Mouse (Mus musculus) heart, postnatal 0 days (tissue): ENCODE data around the gene Paf1. TPM values are rescaled to one million over a fixed set of nuclear protein-coding genes. Genes with fewer than 3 reads are reported as not detected.

Experiments
- ATAC-seq: fragments of 200-750 bp; cut with Nextera tagmentation; 2 replicates; pipeline ENCODE4 v1.8.0; 2017; ENCODE audit warnings: low read depth, moderate number of reproducible peaks, moderate library complexity; ENCODE audit not compliant: insufficient read depth
- DNase-seq: peaks from one replicate; pipeline ENCODE4 v3.0.0-alpha.2; 2016; ENCODE audit warnings: low spot score
- H3K27ac ChIP-seq: fragments of 300-500 bp; sonication (generic); 2 replicates; pipeline ENCODE4 v1.5.1; 2014; ENCODE audit warnings: low read depth, mild to moderate bottlenecking
- H3K27me3 ChIP-seq: fragments of 300-500 bp; sonication (generic); 2 replicates; pipeline ENCODE4 v1.6.1; 2014; ENCODE audit warnings: low read length, mixed read lengths; ENCODE audit not compliant: control insufficient read depth, insufficient read depth
- H3K36me3 ChIP-seq: fragments of 300-500 bp; sonication (generic); replicated peaks from 2 replicates; pipeline ENCODE4 v1.6.1; 2014; ENCODE audit warnings: low read length, mixed read lengths; ENCODE audit not compliant: control insufficient read depth, insufficient read depth
- H3K4me1 ChIP-seq: fragments of 300-500 bp; sonication (generic); 2 replicates; pipeline ENCODE4 v1.6.1; 2014; ENCODE audit warnings: antibody characterized with exemption; ENCODE audit not compliant: control insufficient read depth, insufficient read depth
- H3K4me2 ChIP-seq: fragments of 300-500 bp; sonication (generic); 2 replicates; pipeline ENCODE4 v1.6.1; 2014; ENCODE audit warnings: low read depth, mild to moderate bottlenecking, low read length, moderate library complexity
- H3K4me3 ChIP-seq: fragments of 300-500 bp; sonication (generic); 2 replicates; pipeline ENCODE4 v1.5.1; 2014; ENCODE audit warnings: low read depth, low read length
- H3K9ac ChIP-seq: fragments of 300-500 bp; sonication (generic); replicated peaks from 2 replicates; pipeline ENCODE4 v1.6.1; 2014; ENCODE audit warnings: low read depth, low read length, mixed read lengths
- H3K9me3 ChIP-seq: fragments of 300-500 bp; sonication (generic); replicated peaks from 2 replicates; pipeline ENCODE4 v1.6.1; 2016; ENCODE audit warnings: low read length; ENCODE audit not compliant: control insufficient read depth
- CTCF ChIP-seq: IDR thresholded peaks from 2 replicates; pipeline ENCODE4 v1.5.1; 2016; ENCODE audit warnings: antibody characterized with exemption, control low read depth, low read depth
- EP300 ChIP-seq: IDR thresholded peaks from 2 replicates; pipeline ENCODE4 v1.6.1; 2016; ENCODE audit warnings: antibody characterized with exemption, low read depth
- WGBS: fragments of 180-500 bp; shearing (Covaris S2); extraction: QIAGEN DNeasy Blood & Tissue Kit; methylation state at CpG from one replicate; pipeline ENCODE4 v1.1.7; 2014; 5-methylcytosine and 5-hydroxymethylcytosine counted together
- polyA plus RNA-seq: library from polyadenylated mRNA; unstranded; fragments of >200 nt; fragmentation: Nextera tagmentation; extraction: Ambion mirVana; gene quantifications from 2 replicates; pipeline ENCODE4 v1.2.1, GENCODE M21; 2015
- total RNA-seq: library from RNA; depleted of rRNA; stranded (reverse); fragments of >200 nt; gene quantifications from 2 replicates; pipeline ENCODE4 v1.2.3, GENCODE M21; 2014; ENCODE audit warnings: low replicate concordance

Gene Paf1
- total and polyA plus RNA-seq, 2 experiments from 2014 or later = 29.8 to 56.5 TPM

DNA sequence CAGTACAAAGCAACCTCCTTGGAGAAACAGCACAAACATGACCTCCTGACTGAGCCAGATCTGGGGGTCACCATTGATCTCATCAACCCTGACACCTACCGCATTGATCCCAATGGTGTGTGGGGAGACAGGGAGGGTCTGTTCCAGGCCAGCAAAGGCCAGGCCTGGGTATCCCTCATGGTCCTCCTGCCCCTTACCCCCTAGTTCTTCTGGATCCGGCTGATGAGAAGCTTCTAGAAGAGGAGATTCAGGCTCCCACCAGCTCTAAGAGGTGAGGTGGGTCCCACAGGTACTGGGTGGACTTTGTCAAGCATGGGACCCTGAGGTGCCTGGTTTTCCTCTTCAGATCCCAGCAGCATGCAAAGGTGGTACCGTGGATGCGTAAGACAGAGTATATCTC lies 2.7 kb downstream of the Paf1 start:
- H3K4me2 ChIP-seq = no peak overlapping the region
- no peak overlapping the region for H3K27ac ChIP-seq
- H3K9ac ChIP-seq = no peak overlapping the region
- H3K4me3 ChIP-seq = no peak overlapping the region
- peaks cover 12% of the 10 kb centered on the region for H3K4me1 ChIP-seq
- TF ChIP-seq CTCF = no peak
- no peak for TF ChIP-seq EP300
- H3K36me3 ChIP-seq = peaks cover 48% of the 10 kb centered on the region
- H3K27me3 ChIP-seq = no peaks in the 10 kb centered on the region
- no peak for DNase-seq
- 97% methylated on average over 4 of the region's 4 CpGs for WGBS
- no peaks in the 10 kb centered on the region for H3K9me3 ChIP-seq
- ATAC-seq = no peak

DNA sequence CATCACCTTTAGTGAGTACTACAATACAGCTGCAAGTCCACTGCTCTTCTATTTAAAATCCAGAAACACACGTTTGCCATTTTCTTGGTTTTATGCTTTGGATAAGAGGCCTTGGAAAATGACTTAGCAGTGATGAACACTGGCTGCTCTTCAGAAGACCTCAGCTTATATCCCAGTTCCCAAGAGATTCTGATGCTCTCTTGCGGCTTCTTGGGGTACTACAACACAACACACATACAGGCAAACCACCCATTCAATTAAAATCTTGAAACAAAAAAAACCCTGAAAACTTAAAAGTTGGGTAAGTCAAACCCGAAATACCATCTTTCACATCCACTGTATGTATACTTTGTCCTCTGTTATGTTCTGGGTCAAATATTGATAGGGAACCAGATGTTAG lies 5.2 kb downstream of the Paf1 start:
- Histone ChIP-seq H3K27me3 (no peaks in the 10 kb centered on the region), H3K9me3 (no peaks in the 10 kb centered on the region), H3K4me3 (no peak overlapping the region), H3K9ac (no peak overlapping the region), H3K36me3 (peaks cover 68% of the 10 kb centered on the region), H3K4me1 (peaks cover 5% of the 10 kb centered on the region), H3K4me2 (no peak overlapping the region), H3K27ac (no peak overlapping the region)
- TF ChIP-seq EP300 = no peak
- TF ChIP-seq CTCF = peak; percentile 50
- ATAC-seq (no peak), DNase-seq (no peak)
- WGBS = 56% methylated on average over 3 of the region's 3 CpGs

DNA sequence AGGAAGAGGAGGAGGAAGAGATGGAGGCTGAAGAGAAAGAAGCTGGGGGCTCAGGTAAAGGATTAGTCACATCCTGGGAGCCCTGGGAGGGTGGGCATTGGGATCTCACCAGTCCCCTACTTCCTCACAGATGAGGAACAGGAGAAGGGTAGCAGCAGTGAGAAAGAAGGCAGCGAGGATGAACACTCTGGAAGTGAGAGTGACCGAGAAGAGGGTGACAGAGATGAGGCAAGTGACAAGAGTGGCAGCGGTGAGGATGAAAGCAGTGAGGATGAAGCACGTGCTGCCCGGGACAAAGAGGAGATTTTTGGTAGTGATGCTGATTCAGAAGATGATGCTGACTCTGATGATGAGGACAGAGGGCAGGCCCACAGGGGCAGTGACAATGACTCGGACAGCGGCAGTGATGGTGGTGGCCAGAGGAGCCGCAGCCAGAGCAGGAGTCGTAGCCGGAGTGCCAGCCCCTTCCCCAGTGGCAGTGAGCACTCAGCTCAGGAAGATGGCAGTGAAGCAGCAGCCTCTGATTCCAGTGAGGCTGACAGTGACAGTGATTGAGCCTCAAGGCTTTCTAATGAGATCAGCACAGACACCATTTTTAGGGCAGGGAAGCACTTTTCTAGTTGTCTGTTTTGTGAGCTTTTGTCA lies 6.1 kb downstream of the Paf1 start:
- Histone ChIP-seq H3K4me1 (no peaks in the 10 kb centered on the region), H3K4me2 (no peak overlapping the region), H3K9ac (no peak overlapping the region), H3K27ac (no peak overlapping the region), H3K27me3 (no peaks in the 10 kb centered on the region), H3K4me3 (no peak overlapping the region), H3K9me3 (no peaks in the 10 kb centered on the region), H3K36me3 (peaks cover 76% of the 10 kb centered on the region)
- 85% methylated on average over 10 of the region's 10 CpGs for WGBS
- DNase-seq = no peak
- no peak for ATAC-seq
- TF ChIP-seq CTCF = no peak
- no peak for TF ChIP-seq EP300

DNA sequence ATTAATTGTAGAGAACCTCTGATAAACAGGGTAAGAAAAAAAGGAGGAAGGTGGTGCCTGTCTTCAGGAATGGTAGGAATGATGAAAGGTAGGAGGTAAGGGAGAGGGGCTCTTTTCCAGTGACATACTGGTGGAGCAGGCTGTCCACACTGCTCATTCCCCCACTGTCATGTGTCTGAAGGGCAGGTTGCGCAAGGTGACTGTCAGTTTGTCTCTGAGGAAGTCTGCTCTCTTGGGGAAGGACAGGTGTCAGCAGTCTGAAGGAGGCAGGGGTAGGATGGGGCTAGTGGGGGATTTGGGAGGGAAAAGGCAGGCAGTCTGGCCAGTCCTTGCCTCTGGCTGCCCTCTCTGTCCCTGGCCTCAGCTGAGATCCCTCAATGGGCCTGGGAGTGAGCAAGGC lies 8.3 kb downstream of the Paf1 start:
- no peak for ATAC-seq
- 100% methylated on average over 1 of the region's 1 CpGs for WGBS

DNA sequence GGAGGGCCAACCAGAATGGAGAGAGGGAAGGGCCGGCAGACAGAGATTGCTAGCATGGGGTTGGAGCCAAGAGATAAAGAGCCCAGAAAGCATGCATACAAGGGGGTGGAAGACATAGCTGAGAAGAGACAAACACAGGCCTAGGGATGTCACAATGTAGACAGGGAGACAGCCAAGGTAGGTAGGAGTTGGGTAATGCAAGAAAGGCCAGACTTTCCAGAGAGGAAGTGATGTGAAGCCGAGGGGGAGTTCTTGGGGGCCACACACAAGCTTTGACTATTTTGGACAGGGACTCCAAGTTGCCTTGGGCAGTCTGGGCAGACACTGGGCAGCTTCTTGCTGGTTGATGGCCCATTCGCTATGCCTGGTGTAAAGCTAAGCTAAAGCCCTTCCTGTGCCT lies 9.2 kb downstream of the Paf1 start:
- H3K4me3 ChIP-seq = no peak overlapping the region
- ATAC-seq (no peak), DNase-seq (no peak)
- WGBS = 71% methylated on average over 3 of the region's 3 CpGs
- H3K36me3 ChIP-seq = peaks cover 85% of the 10 kb centered on the region
- H3K4me1 ChIP-seq = no peaks in the 10 kb centered on the region
- H3K9me3 ChIP-seq = no peaks in the 10 kb centered on the region
- no peak overlapping the region for H3K27ac ChIP-seq
- H3K9ac ChIP-seq = no peak overlapping the region
- no peak overlapping the region for H3K4me2 ChIP-seq
- TF ChIP-seq CTCF = no peak
- no peak for TF ChIP-seq EP300
- H3K27me3 ChIP-seq = no peaks in the 10 kb centered on the region

More for the DNA sequence above, 8.3 kb downstream of the Paf1 start:
- Histone ChIP-seq H3K27me3 (no peaks in the 10 kb centered on the region), H3K9me3 (no peaks in the 10 kb centered on the region), H3K4me3 (no peak overlapping the region), H3K4me2 (no peak overlapping the region), H3K27ac (no peak overlapping the region), H3K9ac (no peak overlapping the region), H3K4me1 (no peaks in the 10 kb centered on the region), H3K36me3 (peaks cover 85% of the 10 kb centered on the region)
- no peak for DNase-seq
- TF ChIP-seq EP300 (no peak), CTCF (no peak)

DNA sequence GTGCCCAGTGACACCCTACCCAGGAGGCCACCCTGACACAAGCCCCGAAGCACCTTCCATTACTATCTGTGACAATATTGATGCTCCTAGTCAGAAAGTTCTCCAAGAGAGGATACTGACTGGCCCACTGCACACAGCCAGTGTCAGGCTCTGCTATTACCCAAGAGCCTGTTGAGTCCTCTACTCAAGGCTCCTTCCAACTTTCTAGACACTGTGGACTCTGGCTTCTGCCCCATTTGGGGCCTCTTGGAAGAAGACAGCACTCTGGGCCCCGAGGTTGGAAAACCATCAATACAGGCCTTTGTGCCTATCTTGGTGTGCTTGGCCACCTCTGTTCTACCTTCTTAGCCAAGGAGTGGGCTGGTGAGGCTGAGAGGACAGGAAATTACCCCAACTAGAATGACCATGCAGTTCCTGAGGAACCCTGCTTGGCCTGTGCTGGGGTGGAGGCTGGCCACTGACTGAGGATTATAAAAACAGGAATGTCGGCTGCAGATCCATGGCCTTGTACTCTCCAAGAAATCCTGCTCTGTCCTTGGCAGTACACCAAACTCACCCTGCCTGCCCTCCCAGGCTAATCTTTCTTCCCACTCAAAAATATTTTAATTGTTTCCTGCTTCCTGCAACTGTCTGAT lies 18.2 kb downstream of the Paf1 start:
- H3K36me3 ChIP-seq = peaks cover 62% of the 10 kb centered on the region
- no peak for TF ChIP-seq EP300
- TF ChIP-seq CTCF = no peak
- H3K4me2 ChIP-seq = no peak overlapping the region
- ATAC-seq (peak; percentile 59), DNase-seq (peak; percentile 44)
- peak overlapping the region; percentile 80 for H3K27ac ChIP-seq
- H3K9me3 ChIP-seq = no peaks in the 10 kb centered on the region
- no peak overlapping the region for H3K9ac ChIP-seq
- no peak overlapping the region for H3K4me3 ChIP-seq
- 51% methylated on average over 3 of the region's 3 CpGs for WGBS
- no peaks in the 10 kb centered on the region for H3K27me3 ChIP-seq
- H3K4me1 ChIP-seq = peaks cover 19% of the 10 kb centered on the region; the same call in 1 of the 2 replicates
